Mouse (Mus musculus): ENCODE measurements around the gene Chsy1.

- TF ChIP-seq CTCF (IDR thresholded peaks at IDR 0.05; ENCODE audit: low read depth, low read length) (no peak), POLR2A (IDR thresholded peaks at IDR 0.05; ENCODE audit: borderline replicate concordance, low read depth, low read length) (no peak)
These were observed 49.4 kb downstream of the Chsy1 start for GRCm38 (mm10) chr7:66158616-66159129.

Measured in bone marrow macrophage, adult 2 months (primary cell).